Mouse (Mus musculus): ENCODE measurements around the gene Gbf1.
A peak's percentile ranks its signal among the peaks of the same experiment; 100 is the strongest.

The Gbf1 gene

GRCm38 (mm10) chr19:46300294-46301045 is 148.2 kb downstream of the Gbf1 start:
- no peak for DNase-seq (ENCODE audit: extremely low read depth, low read depth)

- DNase-seq (ENCODE audit: extremely low read depth, low read depth): no peak
Observed at GRCm38 (mm10) chr19:46302551-46302950, 150.2 kb downstream of the Gbf1 start.

- DNase-seq (ENCODE audit: extremely low read depth, low read depth): no peak
Observed at GRCm38 (mm10) chr19:46303251-46304215, 151.2 kb downstream of the Gbf1 start.

- peak; percentile 94 for DNase-seq (ENCODE audit: extremely low read depth, low read depth)
Observed at GRCm38 (mm10) chr19:46304216-46304841, 152.0 kb downstream of the Gbf1 start, which contains the start of gene Nfkb2. Gene Nfkb2 (plus strand): TSS chr19:46304320.

GRCm38 (mm10) chr19:46304908-46305333 is 152.6 kb downstream of the Gbf1 start:
- peak; percentile 44 for DNase-seq (ENCODE audit: extremely low read depth, low read depth)

GRCm38 (mm10) chr19:46305432-46306267 is 153.3 kb downstream of the Gbf1 start:
- DNase-seq (ENCODE audit: extremely low read depth, low read depth): peak; percentile 79

- DNase-seq (ENCODE audit: extremely low read depth, low read depth): no peak
Observed at GRCm38 (mm10) chr19:46306268-46306610, 153.9 kb downstream of the Gbf1 start.

GRCm38 (mm10) chr19:46306751-46307289 is 154.5 kb downstream of the Gbf1 start:
- DNase-seq (ENCODE audit: extremely low read depth, low read depth): no peak

GRCm38 (mm10) chr19:46307781-46308180 is 155.5 kb downstream of the Gbf1 start:
- no peak for DNase-seq (ENCODE audit: extremely low read depth, low read depth)

GRCm38 (mm10) chr19:46308303-46308702 is 156.0 kb downstream of the Gbf1 start:
- DNase-seq (ENCODE audit: extremely low read depth, low read depth): no peak

GRCm38 (mm10) chr19:46308706-46309435 is 156.6 kb downstream of the Gbf1 start:
- peak; percentile 68 for DNase-seq (ENCODE audit: extremely low read depth, low read depth)

- DNase-seq (ENCODE audit: extremely low read depth, low read depth): no peak
Observed at GRCm38 (mm10) chr19:46309651-46310305, 157.5 kb downstream of the Gbf1 start.

GRCm38 (mm10) chr19:46310312-46310865 is 158.1 kb downstream of the Gbf1 start:
- DNase-seq (ENCODE audit: extremely low read depth, low read depth): no peak

GRCm38 (mm10) chr19:46311341-46311740 is 159.0 kb downstream of the Gbf1 start:
- no peak for DNase-seq (ENCODE audit: extremely low read depth, low read depth)

- no peak for DNase-seq (ENCODE audit: extremely low read depth, low read depth)
Observed at GRCm38 (mm10) chr19:46312566-46312965, 160.3 kb downstream of the Gbf1 start.

- no peak for DNase-seq (ENCODE audit: extremely low read depth, low read depth)
Observed at GRCm38 (mm10) chr19:46313116-46313515, 160.8 kb downstream of the Gbf1 start.

GRCm38 (mm10) chr19:46313591-46313990 is 161.3 kb downstream of the Gbf1 start:
- DNase-seq (ENCODE audit: extremely low read depth, low read depth): no peak

- DNase-seq (ENCODE audit: extremely low read depth, low read depth): no peak
Observed at GRCm38 (mm10) chr19:46314151-46314601, 161.9 kb downstream of the Gbf1 start.
